Mouse (Mus musculus): ENCODE data around the gene Tmem120a. TPM values are rescaled to one million over a fixed set of nuclear protein-coding genes. Genes with fewer than 3 reads are reported as not detected.

Gene Tmem120a
- polyA plus RNA-seq, 1 experiment = 304 TPM

- peak overlapping the region; percentile 77 for H3K27ac ChIP-seq (replicated peaks; ENCODE audit: low read depth, low read length)
- H3K4me1 ChIP-seq (ENCODE audit: control insufficient read depth, insufficient read depth, insufficient read length, low read length) = peaks cover 42% of the 10 kb centered on the region
- H3K4me3 ChIP-seq (ENCODE audit: insufficient read depth, low read depth, low read length) = no peak overlapping the region
These were observed 36.4 kb downstream of the Tmem120a start for GRCm38 (mm10) chr5:135707855-135708254.

DNA sequence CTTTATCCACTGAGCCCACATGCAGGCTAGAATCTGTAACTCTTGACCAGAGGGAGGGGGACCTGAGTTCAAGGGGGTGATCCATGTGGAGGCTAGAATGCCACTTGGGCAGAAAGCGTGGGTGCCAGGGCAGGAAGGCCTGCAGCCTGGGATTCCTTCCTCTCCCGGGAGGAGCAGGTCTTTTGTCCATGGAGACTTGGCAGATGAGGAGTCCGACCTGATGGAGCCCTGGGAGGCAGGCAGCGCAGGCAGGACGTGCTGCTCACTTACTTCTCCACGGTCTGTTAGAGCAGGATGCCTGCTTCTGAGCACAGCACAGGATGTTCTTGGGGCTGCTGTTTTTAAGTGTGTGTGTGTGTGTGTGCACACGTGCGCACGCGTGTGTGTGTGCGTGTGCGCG lies 37.2 kb downstream of the Tmem120a start:
- H3K4me1 ChIP-seq (ENCODE audit: control insufficient read depth, insufficient read depth, insufficient read length, low read length) = peaks cover 42% of the 10 kb centered on the region
- H3K27ac ChIP-seq (replicated peaks; ENCODE audit: low read depth, low read length) = peak overlapping the region; percentile 62
- no peak overlapping the region for H3K4me3 ChIP-seq (ENCODE audit: insufficient read depth, low read depth, low read length)

GRCm38 (mm10) chr5:135705383-135705782 lies 38.9 kb downstream of the Tmem120a start:
- no peak overlapping the region for H3K27ac ChIP-seq (replicated peaks; ENCODE audit: low read depth, low read length)
- no peak overlapping the region for H3K4me3 ChIP-seq (ENCODE audit: insufficient read depth, low read depth, low read length)
- H3K4me1 ChIP-seq (ENCODE audit: control insufficient read depth, insufficient read depth, insufficient read length, low read length) = peaks cover 35% of the 10 kb centered on the region

- Histone ChIP-seq H3K27ac (replicated peaks; ENCODE audit: low read depth, low read length) (peak overlapping the region; percentile 32), H3K4me3 (ENCODE audit: insufficient read depth, low read depth, low read length) (no peak overlapping the region), H3K4me1 (ENCODE audit: control insufficient read depth, insufficient read depth, insufficient read length, low read length) (peaks cover 26% of the 10 kb centered on the region)
These were observed 40.8 kb downstream of the Tmem120a start for GRCm38 (mm10) chr5:135703431-135703830.

DNA sequence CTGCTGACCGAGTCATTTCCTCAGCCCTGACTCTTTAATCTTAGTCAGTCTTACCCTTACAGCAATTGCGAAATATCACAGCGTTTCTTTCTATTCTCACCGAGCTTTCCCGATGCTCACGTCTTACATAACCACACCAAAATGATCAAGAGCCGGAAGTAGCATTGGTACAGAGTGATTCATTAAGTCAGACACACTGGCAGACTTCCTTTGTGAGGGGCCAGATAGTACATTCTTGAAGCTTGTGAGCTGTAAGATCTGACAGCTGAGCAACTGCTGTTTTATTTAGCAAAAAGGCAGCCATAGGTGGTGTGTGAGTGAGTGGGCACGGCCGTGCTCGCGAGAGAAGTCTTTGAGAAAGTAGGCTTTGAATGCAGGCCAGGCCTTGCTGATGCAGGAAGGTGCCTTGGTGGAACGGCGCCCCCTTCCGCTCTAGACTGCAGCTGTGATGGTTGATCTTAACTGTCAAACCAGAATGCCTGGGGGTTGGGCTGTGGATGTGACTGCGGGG lies 41.5 kb downstream of the Tmem120a start:
- Histone ChIP-seq H3K4me3 (ENCODE audit: insufficient read depth, low read depth, low read length) (no peak overlapping the region), H3K4me1 (ENCODE audit: control insufficient read depth, insufficient read depth, insufficient read length, low read length) (peaks cover 21% of the 10 kb centered on the region)

DNA sequence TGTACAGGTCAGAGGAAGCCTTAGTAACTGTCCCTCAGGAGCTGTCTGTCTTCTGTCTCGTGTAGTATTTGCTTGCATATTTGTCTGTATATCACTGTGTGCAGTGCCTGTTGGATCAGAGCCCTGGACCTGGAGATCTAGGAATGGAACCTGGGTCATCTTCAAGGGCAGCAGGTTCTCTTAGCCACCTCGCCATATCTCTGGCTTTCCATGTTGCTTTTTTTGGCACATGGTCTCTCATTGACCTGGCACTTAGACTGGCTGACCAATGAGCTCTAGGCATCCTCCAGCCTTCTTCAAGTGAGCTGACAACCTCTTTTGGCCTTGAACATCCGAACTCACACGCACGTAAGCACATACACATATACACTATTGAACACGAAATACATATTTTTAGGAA lies 42.1 kb downstream of the Tmem120a start:
- peaks cover 16% of the 10 kb centered on the region for H3K4me1 ChIP-seq (ENCODE audit: control insufficient read depth, insufficient read depth, insufficient read length, low read length)
- peak overlapping the region; percentile 22; the same call in 1 of the 2 replicates for H3K27ac ChIP-seq (replicated peaks; ENCODE audit: low read depth, low read length)

More for the DNA sequence above, 41.5 kb downstream of the Tmem120a start:
- peak overlapping the region; percentile 32 for H3K27ac ChIP-seq (replicated peaks; ENCODE audit: low read depth, low read length)

GRCm38 (mm10) chr5:135701601-135702000 lies 42.6 kb downstream of the Tmem120a start:
- Histone ChIP-seq H3K4me1 (ENCODE audit: control insufficient read depth, insufficient read depth, insufficient read length, low read length) (peaks cover 12% of the 10 kb centered on the region), H3K27ac (replicated peaks; ENCODE audit: low read depth, low read length) (no peak overlapping the region), H3K4me3 (ENCODE audit: insufficient read depth, low read depth, low read length) (no peak overlapping the region)

More for the DNA sequence above, 42.1 kb downstream of the Tmem120a start:
- no peak overlapping the region for H3K4me3 ChIP-seq (ENCODE audit: insufficient read depth, low read depth, low read length)

DNA sequence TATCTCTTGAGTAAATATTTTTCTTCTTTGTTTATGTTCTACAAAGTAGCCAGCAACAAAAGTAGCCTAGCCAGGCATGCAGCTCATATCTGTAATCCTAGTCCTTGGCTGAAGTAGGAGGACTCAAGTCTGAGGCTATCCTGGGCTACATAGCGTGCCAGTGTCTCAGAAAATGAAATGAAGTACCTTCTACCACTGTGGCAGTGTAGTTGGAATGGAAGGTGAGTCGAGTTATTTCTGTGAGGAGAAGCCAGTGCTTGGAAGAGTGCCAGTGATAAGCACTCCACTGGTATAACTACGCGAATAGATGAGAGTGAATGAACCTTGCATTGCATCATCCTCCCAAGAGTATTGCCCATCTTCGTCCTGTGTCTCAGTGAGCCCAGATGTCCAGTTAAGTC lies 46.5 kb downstream of the Tmem120a start:
- Histone ChIP-seq H3K4me1 (ENCODE audit: control insufficient read depth, insufficient read depth, insufficient read length, low read length) (peaks cover 16% of the 10 kb centered on the region), H3K27ac (replicated peaks; ENCODE audit: low read depth, low read length) (no peak overlapping the region), H3K4me3 (ENCODE audit: insufficient read depth, low read depth, low read length) (no peak overlapping the region)

GRCm38 (mm10) chr5:135695277-135695721 lies 48.9 kb downstream of the Tmem120a start:
- Histone ChIP-seq H3K4me1 (ENCODE audit: control insufficient read depth, insufficient read depth, insufficient read length, low read length) (peaks cover 8% of the 10 kb centered on the region; the same call in 1 of the 2 replicates), H3K27ac (replicated peaks; ENCODE audit: low read depth, low read length) (peak overlapping the region; percentile 55)

DNA sequence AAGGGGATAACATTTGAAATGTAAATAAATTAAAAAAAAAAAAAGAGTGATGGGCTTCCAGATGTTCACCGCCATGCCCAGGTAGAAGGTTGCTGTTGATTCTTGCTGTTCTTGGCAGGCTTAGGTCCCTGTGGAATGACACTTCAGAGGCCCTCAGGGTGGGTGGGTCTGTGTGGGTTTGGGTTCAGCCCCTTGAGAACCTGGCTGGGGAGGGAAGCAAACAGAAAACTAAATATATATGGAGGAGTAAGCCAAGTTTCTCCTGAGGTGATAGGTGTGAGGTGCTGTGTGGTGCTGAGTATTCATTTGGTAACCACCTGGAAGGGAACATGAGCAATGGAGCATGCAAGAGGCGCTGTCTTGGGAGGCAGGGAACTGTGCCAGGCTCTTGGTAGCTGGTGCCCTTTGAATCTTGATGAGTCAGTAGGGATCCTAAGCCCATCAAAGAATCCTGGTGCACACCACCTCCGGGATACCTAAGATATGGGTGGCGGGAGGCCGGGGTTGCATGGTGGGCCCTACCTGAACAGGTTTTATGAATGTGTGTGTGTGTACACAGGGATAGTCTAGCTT lies 50.9 kb downstream of the Tmem120a start:
- Histone ChIP-seq H3K4me1 (ENCODE audit: control insufficient read depth, insufficient read depth, insufficient read length, low read length) (peaks cover 9% of the 10 kb centered on the region; the same call in 1 of the 2 replicates), H3K4me3 (ENCODE audit: insufficient read depth, low read depth, low read length) (no peak overlapping the region), H3K27ac (replicated peaks; ENCODE audit: low read depth, low read length) (no peak overlapping the region)

More at GRCm38 (mm10) chr5:135695277-135695721, 48.9 kb downstream of the Tmem120a start:
- H3K4me3 ChIP-seq (ENCODE audit: insufficient read depth, low read depth, low read length) = no peak overlapping the region

DNA sequence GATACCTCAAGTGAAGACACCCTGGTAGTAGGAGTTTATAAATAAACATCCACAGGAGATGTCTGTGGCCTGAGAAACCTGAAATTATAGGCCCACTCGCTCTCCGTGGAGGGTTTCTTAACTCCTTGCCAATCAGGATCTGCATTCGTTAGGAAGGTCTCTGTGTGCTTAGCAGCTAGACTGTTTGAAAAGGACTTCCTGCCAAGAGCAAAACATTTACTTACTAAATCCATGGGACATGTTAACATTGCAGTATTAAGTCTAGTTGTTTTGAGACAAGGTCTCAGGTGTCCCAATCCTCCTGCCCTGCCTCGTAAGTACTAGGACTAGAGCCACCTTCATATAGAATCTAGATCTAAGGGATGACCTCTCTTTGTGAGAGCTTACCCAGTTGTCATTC lies 53.0 kb downstream of the Tmem120a start:
- Histone ChIP-seq H3K4me1 (ENCODE audit: control insufficient read depth, insufficient read depth, insufficient read length, low read length) (peaks cover 14% of the 10 kb centered on the region; the same call in 1 of the 2 replicates), H3K4me3 (ENCODE audit: insufficient read depth, low read depth, low read length) (peak overlapping the region; percentile 32), H3K27ac (replicated peaks; ENCODE audit: low read depth, low read length) (peak overlapping the region; percentile 27)

- Histone ChIP-seq H3K4me1 (ENCODE audit: control insufficient read depth, insufficient read depth, insufficient read length, low read length) (peaks cover 14% of the 10 kb centered on the region; the same call in 1 of the 2 replicates), H3K27ac (replicated peaks; ENCODE audit: low read depth, low read length) (peak overlapping the region; percentile 79), H3K4me3 (ENCODE audit: insufficient read depth, low read depth, low read length) (peak overlapping the region; percentile 71)
These were observed 53.8 kb downstream of the Tmem120a start for GRCm38 (mm10) chr5:135690401-135690800.

Other genes starting within 250 kb of the Tmem120a start
- gene Hip1, start 199.3 kb downstream of the Tmem120a start, polyA plus RNA-seq (2012; ENCODE audit: insufficient read depth, insufficient read length, missing spikeins) = 7.9 and 8.6 TPM in 2 replicates
- not detected in 2 replicates for gene Ccl26, start 180.9 kb downstream of the Tmem120a start, polyA plus RNA-seq (2012; ENCODE audit: insufficient read depth, insufficient read length, missing spikeins)
- 4.9 and 13.4 TPM in 2 replicates for gene Ccl24, start 171.4 kb downstream of the Tmem120a start, polyA plus RNA-seq (2012; ENCODE audit: insufficient read depth, insufficient read length, missing spikeins)
- 11.7 and 21.0 TPM in 2 replicates for gene Rhbdd2, start 111.8 kb downstream of the Tmem120a start, polyA plus RNA-seq (2012; ENCODE audit: insufficient read depth, insufficient read length, missing spikeins)
- 138 and 156 TPM in 2 replicates for gene Por, start 74.4 kb downstream of the Tmem120a start, polyA plus RNA-seq (2012; ENCODE audit: insufficient read depth, insufficient read length, missing spikeins)
- not detected in 2 replicates for gene Styxl1, start 33.9 kb upstream of the Tmem120a start, polyA plus RNA-seq (2012; ENCODE audit: insufficient read depth, insufficient read length, missing spikeins)
- 1,985 and 2,008 TPM in 2 replicates for gene Mdh2, start 34.0 kb upstream of the Tmem120a start, polyA plus RNA-seq (2012; ENCODE audit: insufficient read depth, insufficient read length, missing spikeins)
- gene Srrm3, start 62.4 kb upstream of the Tmem120a start, polyA plus RNA-seq (2012; ENCODE audit: insufficient read depth, insufficient read length, missing spikeins) = not detected in 2 replicates
- gene Hspb1, start 143.5 kb upstream of the Tmem120a start, polyA plus RNA-seq (2012; ENCODE audit: insufficient read depth, insufficient read length, missing spikeins) = 233 and 423 TPM in 2 replicates
- gene Ywhag, start 190.2 kb upstream of the Tmem120a start, polyA plus RNA-seq (2012; ENCODE audit: insufficient read depth, insufficient read length, missing spikeins) = 499 and 545 TPM in 2 replicates
- gene Ssc4d, start 230.1 kb upstream of the Tmem120a start, polyA plus RNA-seq (2012; ENCODE audit: insufficient read depth, insufficient read length, missing spikeins) = 2.9 and 6.7 TPM in 2 replicates
- not detected in 2 replicates for gene Zp3, start 235.7 kb upstream of the Tmem120a start, polyA plus RNA-seq (2012; ENCODE audit: insufficient read depth, insufficient read length, missing spikeins)